Mouse (Mus musculus) macrophage (primary cell): Measurements from ENCODE around the gene Nup54. TPM values are rescaled to one million over a fixed set of nuclear protein-coding genes. Genes with fewer than 3 reads are reported as not detected.
A peak's percentile ranks its signal among the peaks of the same experiment; 100 is the strongest.

ENCODE experiments used
- H3K27ac ChIP-seq: fragments of 350-480 bp; formaldehyde crosslinking; 2 replicates; pipeline ENCODE4 v1.9.0; 2021
- H3K36me3 ChIP-seq: fragments of 350-480 bp; formaldehyde crosslinking; 2 replicates; pipeline ENCODE4 v1.9.0; 2021; ENCODE audit errors: inconsistent target
- H3K4me3 ChIP-seq: fragments of 350-480 bp; formaldehyde crosslinking; 2 replicates; pipeline ENCODE4 v1.9.0; 2021; ENCODE audit errors: inconsistent target
- H3K79me2 ChIP-seq: fragments of 350-480 bp; formaldehyde crosslinking; 2 replicates; pipeline ENCODE4 v1.9.0; 2021; ENCODE audit errors: inconsistent target
- WGBS: methylation state at CpG from one replicate; pipeline ENCODE4 v1.1.7; 2026; ENCODE audit warnings: inconsistent platforms; ENCODE audit not compliant: missing documents; 5-methylcytosine and 5-hydroxymethylcytosine counted together
- polyA plus RNA-seq: library from polyadenylated mRNA; stranded (reverse); fragments of 250-400 nt; gene quantifications from 3 replicates; pipeline ENCODE4 v1.2.4, GENCODE M21; 2018; ENCODE audit warnings: inconsistent platforms

Gene Nup54
- polyA plus RNA-seq, 1 experiment from 2014 or later = 15.8 TPM

GRCm38 (mm10) chr5:92441494-92441893 is 6.5 kb upstream of the Nup54 start:
- Histone ChIP-seq H3K27ac (peak overlapping the region; percentile 21; the same call in 1 of the 2 replicates), H3K4me3 (no peak overlapping the region), H3K79me2 (no peaks in the 10 kb centered on the region), H3K36me3 (peaks cover 29% of the 10 kb centered on the region)
- WGBS = 17% methylated on average over 5 of the region's 5 CpGs

- H3K79me2 ChIP-seq = peaks cover 10% of the 10 kb centered on the region
- H3K27ac ChIP-seq = no peak overlapping the region
- no peak overlapping the region for H3K4me3 ChIP-seq
- no peaks in the 10 kb centered on the region for H3K36me3 ChIP-seq
- 95% methylated on average over 6 of the region's 8 CpGs for WGBS
Observed at GRCm38 (mm10) chr5:92438540-92438939, 3.5 kb upstream of the Nup54 start.

- no peak overlapping the region for H3K27ac ChIP-seq
- H3K36me3 ChIP-seq = 0 out of 2 replicates have a peak, but pooled peaks cover 7% of the 10 kb centered on the region
- 0% methylated on average over 12 of the region's 39 CpGs for WGBS
- peak overlapping the region; percentile 72 for H3K4me3 ChIP-seq
- H3K79me2 ChIP-seq = peaks cover 50% of the 10 kb centered on the region
Observed at GRCm38 (mm10) chr5:92434571-92434985, 441 bp downstream of the Nup54 start.

- Histone ChIP-seq H3K79me2 (peaks cover 55% of the 10 kb centered on the region), H3K4me3 (peak overlapping the region; percentile 72), H3K36me3 (peaks cover 11% of the 10 kb centered on the region; the same call in 1 of the 2 replicates), H3K27ac (no peak overlapping the region)
- WGBS = 2% methylated on average over 12 of the region's 12 CpGs
Observed at GRCm38 (mm10) chr5:92434070-92434469, 949 bp downstream of the Nup54 start.

GRCm38 (mm10) chr5:92431611-92432010 is 3.4 kb downstream of the Nup54 start:
- Histone ChIP-seq H3K4me3 (no peak overlapping the region), H3K27ac (no peak overlapping the region), H3K79me2 (peaks cover 62% of the 10 kb centered on the region), H3K36me3 (peaks cover 35% of the 10 kb centered on the region)
- WGBS = 97% methylated on average over 7 of the region's 7 CpGs

GRCm38 (mm10) chr5:92430723-92431122 is 4.3 kb downstream of the Nup54 start:
- Histone ChIP-seq H3K27ac (no peak overlapping the region), H3K36me3 (peaks cover 42% of the 10 kb centered on the region), H3K79me2 (peaks cover 62% of the 10 kb centered on the region), H3K4me3 (no peak overlapping the region)
- WGBS = 92% methylated on average over 5 of the region's 5 CpGs

GRCm38 (mm10) chr5:92424126-92424525 is 10.9 kb downstream of the Nup54 start:
- Histone ChIP-seq H3K4me3 (no peak overlapping the region), H3K27ac (no peak overlapping the region), H3K36me3 (peaks cover 80% of the 10 kb centered on the region), H3K79me2 (peaks cover 8% of the 10 kb centered on the region; the same call in 1 of the 2 replicates)
- 96% methylated on average over 10 of the region's 11 CpGs for WGBS

- Histone ChIP-seq H3K79me2 (no peaks in the 10 kb centered on the region), H3K27ac (no peak overlapping the region), H3K4me3 (no peak overlapping the region), H3K36me3 (peaks cover 25% of the 10 kb centered on the region; the same call in 1 of the 2 replicates)
- WGBS = 90% methylated on average over 8 of the region's 8 CpGs
Observed at GRCm38 (mm10) chr5:92413982-92414375, 21.0 kb downstream of the Nup54 start.

GRCm38 (mm10) chr5:92413271-92413981 is 21.6 kb downstream of the Nup54 start:
- 91% methylated on average over 11 of the region's 11 CpGs for WGBS
- Histone ChIP-seq H3K4me3 (no peak overlapping the region), H3K79me2 (no peaks in the 10 kb centered on the region), H3K27ac (no peak overlapping the region), H3K36me3 (peaks cover 23% of the 10 kb centered on the region; the same call in 1 of the 2 replicates)

GRCm38 (mm10) chr5:92411461-92412140 is 23.4 kb downstream of the Nup54 start:
- Histone ChIP-seq H3K4me3 (no peak overlapping the region), H3K27ac (no peak overlapping the region), H3K36me3 (peaks cover 5% of the 10 kb centered on the region; the same call in 1 of the 2 replicates), H3K79me2 (no peaks in the 10 kb centered on the region)
- 89% methylated on average over 7 of the region's 7 CpGs for WGBS

GRCm38 (mm10) chr5:92410486-92410885 is 24.5 kb downstream of the Nup54 start:
- WGBS = 98% methylated on average over 5 of the region's 5 CpGs

GRCm38 (mm10) chr5:92409361-92410155 is 25.5 kb downstream of the Nup54 start:
- H3K4me3 ChIP-seq = no peak overlapping the region
- no peak overlapping the region for H3K27ac ChIP-seq
- no peaks in the 10 kb centered on the region for H3K36me3 ChIP-seq
- WGBS = 73% methylated on average over 9 of the region's 9 CpGs
- H3K79me2 ChIP-seq = no peaks in the 10 kb centered on the region

More at GRCm38 (mm10) chr5:92410486-92410885, 24.5 kb downstream of the Nup54 start:
- Histone ChIP-seq H3K27ac (no peak overlapping the region), H3K4me3 (no peak overlapping the region), H3K79me2 (no peaks in the 10 kb centered on the region), H3K36me3 (no peaks in the 10 kb centered on the region)

- no peak overlapping the region for H3K27ac ChIP-seq
- no peaks in the 10 kb centered on the region for H3K79me2 ChIP-seq
- H3K4me3 ChIP-seq = no peak overlapping the region
- H3K36me3 ChIP-seq = no peaks in the 10 kb centered on the region
- 95% methylated on average over 2 of the region's 2 CpGs for WGBS
Observed at GRCm38 (mm10) chr5:92404400-92404678, 30.7 kb downstream of the Nup54 start.

- WGBS = 93% methylated on average over 10 of the region's 10 CpGs
- Histone ChIP-seq H3K79me2 (no peaks in the 10 kb centered on the region), H3K4me3 (no peak overlapping the region), H3K27ac (no peak overlapping the region), H3K36me3 (no peaks in the 10 kb centered on the region)
Observed at GRCm38 (mm10) chr5:92403562-92404399, 31.2 kb downstream of the Nup54 start.
